Mouse (Mus musculus) myocyte (in vitro differentiated cells): ENCODE measurements around the gene Gata2.

Experiments used
- CEBPB ChIP-seq: IDR thresholded peaks from 2 replicates; pipeline ENCODE4 v1.6.1; 2011; ENCODE audit warnings: mild to moderate bottlenecking, moderate library complexity; ENCODE audit not compliant: poor library complexity, insufficient read depth, severe bottlenecking
- E2F4 ChIP-seq: IDR thresholded peaks from one replicate; pipeline ENCODE4 v1.6.1; 2011; ENCODE audit warnings: mild to moderate bottlenecking, control low read depth, moderate library complexity; ENCODE audit not compliant: insufficient read depth
- MAX ChIP-seq: IDR thresholded peaks from one replicate; pipeline ENCODE4 v1.6.1; 2011; ENCODE audit warnings: low read depth, mild to moderate bottlenecking, control low read depth
- MYOD1 ChIP-seq, 3 experiments: IDR thresholded peaks; one replicate each; pipeline ENCODE4 v1.6.1; 2011; ENCODE audit warnings: control low read depth in 2 of 3, low read depth in 2 of 3, mild to moderate bottlenecking in 2 of 3, moderate library complexity in 1 of 3; ENCODE audit not compliant: insufficient read length in 2 of 3, control insufficient read depth in 1 of 3
- MYOG ChIP-seq, 3 experiments: IDR thresholded peaks; one replicate each; pipeline ENCODE4 v1.6.1; 2011; ENCODE audit warnings: control low read depth in 2 of 3, low read depth in 2 of 3, mild to moderate bottlenecking in 2 of 3; ENCODE audit not compliant: insufficient read length in 2 of 3, control insufficient read depth in 1 of 3, insufficient read depth in 1 of 3
- POLR2A ChIP-seq: IDR thresholded peaks from one replicate; pipeline ENCODE4 v1.6.1; 2011; ENCODE audit warnings: low read depth, mild to moderate bottlenecking, control low read depth, moderate library complexity; ENCODE audit not compliant: insufficient read length
- POLR2AphosphoS2 ChIP-seq: IDR thresholded peaks from one replicate; pipeline ENCODE4 v1.6.1; 2011; ENCODE audit warnings: low read depth, control low read depth; ENCODE audit not compliant: insufficient read length
- REST ChIP-seq: IDR thresholded peaks from one replicate; pipeline ENCODE4 v1.6.1; 2011; ENCODE audit warnings: mild to moderate bottlenecking, control low read depth, moderate library complexity; ENCODE audit not compliant: insufficient read depth, insufficient read length
- SRF ChIP-seq: IDR thresholded peaks from one replicate; pipeline ENCODE4 v1.6.1; 2011; ENCODE audit warnings: low read depth; ENCODE audit not compliant: control insufficient read depth, insufficient read length
- TCF12 ChIP-seq: IDR thresholded peaks from one replicate; pipeline ENCODE4 v1.6.1; 2011; ENCODE audit warnings: mild to moderate bottlenecking, control low read depth; ENCODE audit not compliant: poor library complexity, insufficient read depth, severe bottlenecking
- TCF3 ChIP-seq: IDR thresholded peaks from one replicate; pipeline ENCODE4 v1.6.1; 2011; ENCODE audit warnings: low read depth, control low read depth; ENCODE audit not compliant: insufficient read length
- USF1 ChIP-seq: IDR thresholded peaks from one replicate; pipeline ENCODE4 v1.6.1; 2011; ENCODE audit warnings: low read depth, mild to moderate bottlenecking, control low read depth, moderate library complexity

- TF ChIP-seq POLR2A (no peak), MYOG (IDR thresholded peaks at IDR 0.05; ENCODE audit: control insufficient read depth in 1 of 3, insufficient read depth in 1 of 3, insufficient read length in 2 of 3, low read depth in 2 of 3) (no peak), MYOD1 (IDR thresholded peaks at IDR 0.05; ENCODE audit: control insufficient read depth in 1 of 3, insufficient read length in 2 of 3, low read depth in 2 of 3) (no peak), USF1 (no peak), POLR2AphosphoS2 (no peak), E2F4 (no peak), CEBPB (no peak), MAX (no peak), TCF12 (no peak), REST (no peak), TCF3 (no peak), SRF (no peak)
Measured at GRCm38 (mm10) chr6:88190043-88190309, 3.7 kb upstream of the Gata2 start.
